In genomic region chr10:26828412-26829137, GRCm38 (mm10) we compare ENCODE assay signal across 8 mouse cellular contexts.
DNase-seq lines count a peak whose midpoint lies in the region; ATAC-seq and TF ChIP-seq lines count a peak whose summit lies in the region.

No protein-coding gene starts in this region.

- peaks cover 26% of the 10 kb centered on the region for H3K4me1 ChIP-seq in hindbrain, embryonic 13.5 days (replicated peaks)
- H3K4me1 ChIP-seq in hindbrain, postnatal 0 days (ENCODE audit: insufficient read depth, low read length): peaks cover 7% of the 10 kb centered on the region
- H3K4me1 ChIP-seq in kidney, embryonic 16.5 days (ENCODE audit: insufficient read depth, low read length): peaks cover 8% of the 10 kb centered on the region; the same call in 1 of the 2 replicates
- peaks cover 51% of the 10 kb centered on the region for H3K4me1 ChIP-seq in midbrain, embryonic 13.5 days (replicated peaks)

- H3K4me3 ChIP-seq in hindbrain, embryonic 13.5 days: no peak overlapping the region
- no peak overlapping the region for H3K4me3 ChIP-seq in hindbrain, postnatal 0 days (ENCODE audit: low read length)
- no peak overlapping the region for H3K4me3 ChIP-seq in kidney, embryonic 16.5 days (ENCODE audit: low read length)
- H3K4me3 ChIP-seq in midbrain, embryonic 13.5 days (replicated peaks): no peak overlapping the region

- no peak for TF ChIP-seq CTCF in hindbrain, postnatal 0 days (IDR thresholded peaks at IDR 0.05; ENCODE audit: low read depth)

- ATAC-seq in hindbrain, embryonic 13.5 days (ENCODE audit: low FRiP score): 0 out of 2 replicates have a peak, but pooled peaks have one; percentile 19
- ATAC-seq in hindbrain, postnatal 0 days: no peak
- peak; percentile 92 for ATAC-seq in kidney, embryonic 16.5 days (ENCODE audit: low FRiP score, low TSS enrichment)
- 0 out of 2 replicates have a peak, but pooled peaks have one; percentile 9 for ATAC-seq in midbrain, embryonic 13.5 days

- H3K9ac ChIP-seq in hindbrain, embryonic 13.5 days: no peak overlapping the region
- no peak overlapping the region for H3K9ac ChIP-seq in hindbrain, postnatal 0 days (replicated peaks; ENCODE audit: low read length)
- no peak overlapping the region for H3K9ac ChIP-seq in kidney, embryonic 16.5 days (replicated peaks; ENCODE audit: low read length)
- H3K9ac ChIP-seq in midbrain, embryonic 13.5 days (replicated peaks): no peak overlapping the region

- no peaks in the 10 kb centered on the region for H3K36me3 ChIP-seq in hindbrain, embryonic 13.5 days
- no peaks in the 10 kb centered on the region for H3K36me3 ChIP-seq in hindbrain, postnatal 0 days (ENCODE audit: insufficient read depth, low read length)
- H3K36me3 ChIP-seq in kidney, embryonic 16.5 days (ENCODE audit: insufficient read depth, low read length): no peaks in the 10 kb centered on the region
- H3K36me3 ChIP-seq in midbrain, embryonic 13.5 days: no peaks in the 10 kb centered on the region

- H3K4me2 ChIP-seq in hindbrain, embryonic 13.5 days: no peak overlapping the region
- no peak overlapping the region for H3K4me2 ChIP-seq in hindbrain, postnatal 0 days (ENCODE audit: low read depth, low read length)
- H3K4me2 ChIP-seq in kidney, embryonic 16.5 days (replicated peaks; ENCODE audit: low read depth, low read length): no peak overlapping the region
- H3K4me2 ChIP-seq in midbrain, embryonic 13.5 days (replicated peaks): no peak overlapping the region

- H3K27me3 ChIP-seq in hindbrain, embryonic 13.5 days: no peaks in the 10 kb centered on the region
- H3K27me3 ChIP-seq in hindbrain, postnatal 0 days (ENCODE audit: insufficient read depth, low read length): no peaks in the 10 kb centered on the region
- H3K27me3 ChIP-seq in kidney, embryonic 16.5 days (ENCODE audit: insufficient read depth, low read length): no peaks in the 10 kb centered on the region
- H3K27me3 ChIP-seq in midbrain, embryonic 13.5 days: no peaks in the 10 kb centered on the region

- H3K27ac ChIP-seq in hindbrain, embryonic 13.5 days: peak overlapping the region; percentile 81
- no peak overlapping the region for H3K27ac ChIP-seq in hindbrain, postnatal 0 days
- H3K27ac ChIP-seq in kidney, embryonic 16.5 days (ENCODE audit: low read length): peak overlapping the region; percentile 72
- H3K27ac ChIP-seq in midbrain, embryonic 13.5 days: peak overlapping the region; percentile 87

- H3K9me3 ChIP-seq in hindbrain, embryonic 13.5 days: no peaks in the 10 kb centered on the region
- no peaks in the 10 kb centered on the region for H3K9me3 ChIP-seq in hindbrain, postnatal 0 days (ENCODE audit: low read length)
- no peaks in the 10 kb centered on the region for H3K9me3 ChIP-seq in kidney, embryonic 16.5 days (ENCODE audit: low read length)
- H3K9me3 ChIP-seq in midbrain, embryonic 13.5 days: no peaks in the 10 kb centered on the region

- no peak for DNase-seq in hindbrain, postnatal 0 days (ENCODE audit: low spot score)
- peak; percentile 66 to 84 for DNase-seq in heart, adult 9 months (ENCODE audit: low spot score in 2 of 2)
- no peak for DNase-seq in right cerebral cortex, postnatal 10 days (ENCODE audit: low spot score in 2 of 2)
- DNase-seq in spleen, postnatal 4 days (ENCODE audit: low spot score in 2 of 2): no peak
- DNase-seq in spleen, postnatal 14 days (ENCODE audit: low spot score in 2 of 2): no peak

- WGBS in hindbrain, embryonic 13.5 days: 76% methylated on average over 9 of the region's 9 CpGs
- WGBS in hindbrain, postnatal 0 days: 70% methylated on average over 9 of the region's 9 CpGs
- 66% methylated on average over 9 of the region's 9 CpGs for WGBS in kidney, embryonic 16.5 days
- WGBS in midbrain, embryonic 13.5 days: 65% methylated on average over 9 of the region's 9 CpGs

Comparison
In these comparisons a context has a peak if more than half of its experiments do, and no peak if none do; other contexts are left out.
1. DNase-seq: peak in heart, adult 9 months (2 of 2); none in hindbrain, postnatal 0 days (single experiment), right cerebral cortex, postnatal 10 days (0 of 2), spleen, postnatal 4 days (0 of 2) and spleen, postnatal 14 days (0 of 2).